Mouse (Mus musculus): Measurements from ENCODE around the gene Capza1. TPM values are rescaled to one million over a fixed set of nuclear protein-coding genes. Genes with fewer than 3 reads are reported as not detected.

The Capza1 gene
- polyA plus RNA-seq, 1 experiment from 2014 or later: 196 TPM

- no peak for ATAC-seq (ENCODE audit: insufficient number of reproducible peaks, insufficient read depth, low FRiP score, low read depth)
- no peak overlapping the region for H3K4me3 ChIP-seq (ENCODE audit: low read depth, low read length)
- no peaks in the 10 kb centered on the region for H3K27me3 ChIP-seq (ENCODE audit: control insufficient read depth, insufficient read depth, low read length)
- no peaks in the 10 kb centered on the region for H3K4me1 ChIP-seq (ENCODE audit: control insufficient read depth, insufficient read depth, low read length)
- no peak overlapping the region for H3K4me2 ChIP-seq (replicated peaks; ENCODE audit: low read depth, low read length)
- H3K27ac ChIP-seq (ENCODE audit: low read length): no peak overlapping the region
- 95% methylated on average over 5 of the region's 5 CpGs for WGBS
- no peaks in the 10 kb centered on the region for H3K9me3 ChIP-seq (ENCODE audit: control insufficient read depth, low read depth, low read length)
- H3K9ac ChIP-seq (replicated peaks; ENCODE audit: low read depth, low read length): no peak overlapping the region
- peaks cover 40% of the 10 kb centered on the region for H3K36me3 ChIP-seq (ENCODE audit: control insufficient read depth, insufficient read depth, low read length)
Observed at GRCm38 (mm10) chr3:104841049-104841448, 23.3 kb downstream of the Capza1 start.

GRCm38 (mm10) chr3:104835797-104836196 lies 28.5 kb downstream of the Capza1 start:
- H3K4me2 ChIP-seq (replicated peaks; ENCODE audit: low read depth, low read length): no peak overlapping the region
- WGBS: 98% methylated on average over 3 of the region's 3 CpGs

GRCm38 (mm10) chr3:104822413-104822812 lies 41.9 kb downstream of the Capza1 start:
- Histone ChIP-seq H3K4me1 (ENCODE audit: control insufficient read depth, insufficient read depth, low read length) (0 out of 2 replicates have a peak, but pooled peaks cover 7% of the 10 kb centered on the region), H3K36me3 (ENCODE audit: control insufficient read depth, insufficient read depth, low read length) (peaks cover 23% of the 10 kb centered on the region), H3K4me2 (replicated peaks; ENCODE audit: low read depth, low read length) (no peak overlapping the region), H3K9ac (replicated peaks; ENCODE audit: low read depth, low read length) (no peak overlapping the region), H3K27ac (ENCODE audit: low read length) (no peak overlapping the region), H3K4me3 (ENCODE audit: low read depth, low read length) (no peak overlapping the region), H3K9me3 (ENCODE audit: control insufficient read depth, low read depth, low read length) (no peaks in the 10 kb centered on the region), H3K27me3 (ENCODE audit: control insufficient read depth, insufficient read depth, low read length) (no peaks in the 10 kb centered on the region)
- ATAC-seq (ENCODE audit: insufficient number of reproducible peaks, insufficient read depth, low FRiP score, low read depth): no peak
- 83% methylated on average over 3 of the region's 3 CpGs for WGBS

More at GRCm38 (mm10) chr3:104835797-104836196, 28.5 kb downstream of the Capza1 start:
- no peak for ATAC-seq (ENCODE audit: insufficient number of reproducible peaks, insufficient read depth, low FRiP score, low read depth)
- Histone ChIP-seq H3K4me1 (ENCODE audit: control insufficient read depth, insufficient read depth, low read length) (no peaks in the 10 kb centered on the region), H3K27ac (ENCODE audit: low read length) (no peak overlapping the region), H3K4me3 (ENCODE audit: low read depth, low read length) (no peak overlapping the region), H3K27me3 (ENCODE audit: control insufficient read depth, insufficient read depth, low read length) (no peaks in the 10 kb centered on the region), H3K9me3 (ENCODE audit: control insufficient read depth, low read depth, low read length) (no peaks in the 10 kb centered on the region), H3K36me3 (ENCODE audit: control insufficient read depth, insufficient read depth, low read length) (peaks cover 51% of the 10 kb centered on the region), H3K9ac (replicated peaks; ENCODE audit: low read depth, low read length) (no peak overlapping the region)

GRCm38 (mm10) chr3:104820426-104820825 lies 43.9 kb downstream of the Capza1 start:
- no peak for ATAC-seq (ENCODE audit: insufficient number of reproducible peaks, insufficient read depth, low FRiP score, low read depth)
- Histone ChIP-seq H3K9ac (replicated peaks; ENCODE audit: low read depth, low read length) (no peak overlapping the region), H3K4me2 (replicated peaks; ENCODE audit: low read depth, low read length) (no peak overlapping the region), H3K4me3 (ENCODE audit: low read depth, low read length) (no peak overlapping the region), H3K27me3 (ENCODE audit: control insufficient read depth, insufficient read depth, low read length) (no peaks in the 10 kb centered on the region), H3K36me3 (ENCODE audit: control insufficient read depth, insufficient read depth, low read length) (peaks cover 10% of the 10 kb centered on the region), H3K4me1 (ENCODE audit: control insufficient read depth, insufficient read depth, low read length) (peaks cover 7% of the 10 kb centered on the region; the same call in 1 of the 2 replicates), H3K27ac (ENCODE audit: low read length) (no peak overlapping the region), H3K9me3 (ENCODE audit: control insufficient read depth, low read depth, low read length) (no peaks in the 10 kb centered on the region)
- 68% methylated on average over 1 of the region's 1 CpGs for WGBS

DNA sequence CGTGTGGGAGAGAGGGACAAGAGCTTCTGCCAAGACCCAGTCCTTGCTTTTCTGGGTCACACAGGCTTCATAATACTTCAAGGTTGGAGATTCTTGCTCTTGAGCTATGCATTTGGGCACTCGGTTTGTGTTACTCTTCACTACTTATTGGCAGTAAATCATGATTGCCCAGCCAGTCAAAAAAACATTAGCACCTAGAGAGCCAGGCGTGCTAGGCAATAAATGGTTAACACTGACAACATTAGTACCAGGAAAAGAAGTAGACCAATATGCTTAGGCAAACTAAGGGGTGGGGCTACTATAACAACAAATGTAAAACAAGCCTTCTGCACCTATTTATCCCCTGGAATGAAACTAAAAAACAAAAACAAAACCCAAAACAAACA lies 45.6 kb downstream of the Capza1 start:
- peaks cover 9% of the 10 kb centered on the region for H3K36me3 ChIP-seq (ENCODE audit: control insufficient read depth, insufficient read depth, low read length)
- no peak for ATAC-seq (ENCODE audit: insufficient number of reproducible peaks, insufficient read depth, low FRiP score, low read depth)
- peak overlapping the region; percentile 90; the same call in 1 of the 2 replicates for H3K9ac ChIP-seq (replicated peaks; ENCODE audit: low read depth, low read length)
- 0% methylated on average over 3 of the region's 3 CpGs for WGBS
- peak overlapping the region; percentile 48 for H3K4me2 ChIP-seq (replicated peaks; ENCODE audit: low read depth, low read length)
- H3K4me1 ChIP-seq (ENCODE audit: control insufficient read depth, insufficient read depth, low read length): peaks cover 7% of the 10 kb centered on the region; the same call in 1 of the 2 replicates
- no peaks in the 10 kb centered on the region for H3K9me3 ChIP-seq (ENCODE audit: control insufficient read depth, low read depth, low read length)
- peak overlapping the region; percentile 91 for H3K4me3 ChIP-seq (ENCODE audit: low read depth, low read length)
- peak overlapping the region; percentile 97; the same call in 1 of the 2 replicates for H3K27ac ChIP-seq (ENCODE audit: low read length)
- H3K27me3 ChIP-seq (ENCODE audit: control insufficient read depth, insufficient read depth, low read length): no peaks in the 10 kb centered on the region

- Histone ChIP-seq H3K9ac (replicated peaks; ENCODE audit: low read depth, low read length) (peak within 1 kb of the TSS; percentile 90), H3K27me3 (ENCODE audit: control insufficient read depth, insufficient read depth, low read length) (no peaks in the 10 kb centered on the region), H3K4me1 (ENCODE audit: control insufficient read depth, insufficient read depth, low read length) (peaks cover 7% of the 10 kb centered on the region; the same call in 1 of the 2 replicates), H3K4me3 (ENCODE audit: low read depth, low read length) (peak within 1 kb of the TSS; percentile 91), H3K36me3 (ENCODE audit: control insufficient read depth, insufficient read depth, low read length) (peaks cover 9% of the 10 kb centered on the region), H3K27ac (ENCODE audit: low read length) (peak within 1 kb of the TSS; percentile 97), H3K4me2 (replicated peaks; ENCODE audit: low read depth, low read length) (peak within 1 kb of the TSS; percentile 48), H3K9me3 (ENCODE audit: control insufficient read depth, low read depth, low read length) (no peaks in the 10 kb centered on the region)
- WGBS: under 1% methylated on average over 34 of the region's 40 CpGs
- ATAC-seq (ENCODE audit: insufficient number of reproducible peaks, insufficient read depth, low FRiP score, low read depth): peak; percentile 86
Observed at GRCm38 (mm10) chr3:104817991-104818748, 46.1 kb downstream of the Capza1 start, which contains the start of gene Mov10. Gene Mov10, minus strand, starts transcription at chr3:104818563.

DNA sequence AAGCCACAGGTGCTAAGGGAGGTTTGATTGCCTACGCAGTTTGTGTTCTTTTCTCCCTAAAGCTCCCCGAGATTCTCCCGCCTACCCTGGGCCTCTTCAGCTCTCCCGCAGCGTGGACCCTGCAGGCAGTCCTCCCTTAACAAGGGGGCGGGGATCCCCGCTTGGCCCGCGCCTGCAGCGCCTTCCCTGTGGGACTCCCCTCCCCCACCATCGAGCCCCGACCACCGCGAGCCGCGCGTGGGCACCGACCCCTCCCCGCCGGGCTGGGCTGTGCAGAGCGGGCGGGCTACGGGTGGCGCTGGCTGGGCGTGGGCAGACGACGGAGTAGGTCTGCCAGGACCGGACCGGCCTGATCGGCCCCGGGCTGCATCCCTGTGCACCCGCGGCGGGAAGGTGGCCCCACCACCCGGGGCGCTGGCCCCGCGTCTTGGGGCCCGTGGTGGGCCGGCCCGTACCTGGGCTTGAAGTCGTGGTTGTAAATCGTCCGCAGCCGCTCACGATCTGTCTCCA lies 46.8 kb downstream of the Capza1 start:
- WGBS: under 1% methylated on average over 46 of the region's 46 CpGs
- Histone ChIP-seq H3K9me3 (ENCODE audit: control insufficient read depth, low read depth, low read length) (no peaks in the 10 kb centered on the region), H3K36me3 (ENCODE audit: control insufficient read depth, insufficient read depth, low read length) (peaks cover 9% of the 10 kb centered on the region), H3K27me3 (ENCODE audit: control insufficient read depth, insufficient read depth, low read length) (no peaks in the 10 kb centered on the region), H3K4me1 (ENCODE audit: control insufficient read depth, insufficient read depth, low read length) (peaks cover 7% of the 10 kb centered on the region; the same call in 1 of the 2 replicates), H3K4me2 (replicated peaks; ENCODE audit: low read depth, low read length) (peak overlapping the region; percentile 48), H3K9ac (replicated peaks; ENCODE audit: low read depth, low read length) (peak overlapping the region; percentile 90), H3K27ac (ENCODE audit: low read length) (peak overlapping the region; percentile 97), H3K4me3 (ENCODE audit: low read depth, low read length) (peak overlapping the region; percentile 91)
- peak; percentile 68 for ATAC-seq (ENCODE audit: insufficient number of reproducible peaks, insufficient read depth, low FRiP score, low read depth)

- no peak overlapping the region for H3K27ac ChIP-seq (ENCODE audit: low read length)
- ATAC-seq (ENCODE audit: insufficient number of reproducible peaks, insufficient read depth, low FRiP score, low read depth): no peak
- H3K4me3 ChIP-seq (ENCODE audit: low read depth, low read length): 0 out of 2 replicates have a peak overlapping the region, but pooled peaks have one; percentile 91
- peaks cover 7% of the 10 kb centered on the region; the same call in 1 of the 2 replicates for H3K4me1 ChIP-seq (ENCODE audit: control insufficient read depth, insufficient read depth, low read length)
- no peaks in the 10 kb centered on the region for H3K27me3 ChIP-seq (ENCODE audit: control insufficient read depth, insufficient read depth, low read length)
- WGBS: 92% methylated on average over 7 of the region's 7 CpGs
- H3K36me3 ChIP-seq (ENCODE audit: control insufficient read depth, insufficient read depth, low read length): peaks cover 2% of the 10 kb centered on the region; the same call in 1 of the 2 replicates
- no peaks in the 10 kb centered on the region for H3K9me3 ChIP-seq (ENCODE audit: control insufficient read depth, low read depth, low read length)
- H3K4me2 ChIP-seq (replicated peaks; ENCODE audit: low read depth, low read length): peak overlapping the region; percentile 48
- no peak overlapping the region for H3K9ac ChIP-seq (replicated peaks; ENCODE audit: low read depth, low read length)
Observed at GRCm38 (mm10) chr3:104816130-104816529, 48.2 kb downstream of the Capza1 start.
